Mouse (Mus musculus): ENCODE results near the gene Slc25a26. TPM values are rescaled to one million over a fixed set of nuclear protein-coding genes. Genes with fewer than 3 reads are reported as not detected.

The Slc25a26 gene
- polyA plus RNA-seq, 1 experiment from 2014 or later: 8.1 TPM

- ATAC-seq (ENCODE audit: insufficient number of reproducible peaks, insufficient read depth, low FRiP score, low TSS enrichment, low read depth): no peak
- Histone ChIP-seq H3K36me3 (peaks cover 4% of the 10 kb centered on the region; the same call in 1 of the 2 replicates), H3K27ac (peak overlapping the region; percentile 55; the same call in 1 of the 2 replicates), H3K9me3 (no peaks in the 10 kb centered on the region), H3K4me1 (peaks cover 72% of the 10 kb centered on the region), H3K4me3 (no peak overlapping the region), H3K27me3 (no peaks in the 10 kb centered on the region), H3K4me2 (no peak overlapping the region), H3K9ac (no peak overlapping the region)
- 83% methylated on average over 2 of the region's 2 CpGs for WGBS
These were observed 143.9 kb downstream of the Slc25a26 start for GRCm38 (mm10) chr6:94643989-94644388.

GRCm38 (mm10) chr6:94644641-94645040 is 144.5 kb downstream of the Slc25a26 start:
- ATAC-seq (ENCODE audit: insufficient number of reproducible peaks, insufficient read depth, low FRiP score, low TSS enrichment, low read depth): no peak
- Histone ChIP-seq H3K9me3 (no peaks in the 10 kb centered on the region), H3K27me3 (no peaks in the 10 kb centered on the region), H3K4me1 (peaks cover 72% of the 10 kb centered on the region), H3K9ac (no peak overlapping the region), H3K4me3 (no peak overlapping the region), H3K36me3 (peaks cover 4% of the 10 kb centered on the region; the same call in 1 of the 2 replicates), H3K4me2 (no peak overlapping the region), H3K27ac (peak overlapping the region; percentile 55; the same call in 1 of the 2 replicates)
- 33% methylated on average over 3 of the region's 3 CpGs for WGBS

DNA sequence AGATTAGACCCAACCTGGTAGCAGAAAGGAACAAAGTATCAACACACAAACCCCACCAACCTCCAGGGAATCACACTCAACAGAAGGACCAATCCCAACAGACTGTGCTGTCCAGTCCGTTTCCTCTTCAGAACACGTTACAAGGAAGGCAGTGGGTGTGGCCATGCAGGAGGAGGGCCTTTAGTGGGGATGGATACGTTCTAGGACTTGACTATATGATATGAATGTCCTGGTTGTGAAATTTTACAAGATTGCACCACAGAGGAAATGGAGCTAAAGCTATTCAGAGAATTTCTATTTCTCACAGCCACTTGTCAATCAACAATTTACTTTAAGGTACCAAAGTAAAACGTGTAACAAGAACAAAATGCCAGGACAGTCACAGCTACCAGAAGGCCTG is 145.6 kb downstream of the Slc25a26 start:
- Histone ChIP-seq H3K9me3 (no peaks in the 10 kb centered on the region), H3K4me1 (peaks cover 71% of the 10 kb centered on the region), H3K27me3 (no peaks in the 10 kb centered on the region; the same call in 1 of the 2 replicates), H3K36me3 (peaks cover 4% of the 10 kb centered on the region; the same call in 1 of the 2 replicates), H3K4me2 (no peak overlapping the region), H3K9ac (no peak overlapping the region), H3K27ac (0 out of 2 replicates have a peak overlapping the region, but pooled peaks have one; percentile 78), H3K4me3 (no peak overlapping the region)
- WGBS: 40% methylated on average over 4 of the region's 4 CpGs
- no peak for ATAC-seq (ENCODE audit: insufficient number of reproducible peaks, insufficient read depth, low FRiP score, low TSS enrichment, low read depth)

GRCm38 (mm10) chr6:94646274-94646863 is 146.2 kb downstream of the Slc25a26 start:
- WGBS: 42% methylated on average over 6 of the region's 6 CpGs
- no peak overlapping the region for H3K4me3 ChIP-seq
- ATAC-seq (ENCODE audit: insufficient number of reproducible peaks, insufficient read depth, low FRiP score, low TSS enrichment, low read depth): no peak
- no peaks in the 10 kb centered on the region; the same call in 1 of the 2 replicates for H3K27me3 ChIP-seq
- H3K4me1 ChIP-seq: peaks cover 71% of the 10 kb centered on the region
- H3K36me3 ChIP-seq: peaks cover 4% of the 10 kb centered on the region; the same call in 1 of the 2 replicates
- H3K9me3 ChIP-seq: no peaks in the 10 kb centered on the region
- H3K4me2 ChIP-seq: no peak overlapping the region
- H3K9ac ChIP-seq: 0 out of 2 replicates have a peak overlapping the region, but pooled peaks have one; percentile 12
- H3K27ac ChIP-seq: peak overlapping the region; percentile 78

GRCm38 (mm10) chr6:94646902-94647301 is 146.8 kb downstream of the Slc25a26 start:
- Histone ChIP-seq H3K9ac (no peak overlapping the region), H3K4me2 (peak overlapping the region; percentile 37), H3K9me3 (no peaks in the 10 kb centered on the region), H3K27me3 (no peaks in the 10 kb centered on the region; the same call in 1 of the 2 replicates), H3K36me3 (peaks cover 4% of the 10 kb centered on the region; the same call in 1 of the 2 replicates), H3K4me3 (no peak overlapping the region), H3K27ac (peak overlapping the region; percentile 78), H3K4me1 (peaks cover 71% of the 10 kb centered on the region)
- no peak for ATAC-seq (ENCODE audit: insufficient number of reproducible peaks, insufficient read depth, low FRiP score, low TSS enrichment, low read depth)
- 55% methylated on average over 6 of the region's 6 CpGs for WGBS

DNA sequence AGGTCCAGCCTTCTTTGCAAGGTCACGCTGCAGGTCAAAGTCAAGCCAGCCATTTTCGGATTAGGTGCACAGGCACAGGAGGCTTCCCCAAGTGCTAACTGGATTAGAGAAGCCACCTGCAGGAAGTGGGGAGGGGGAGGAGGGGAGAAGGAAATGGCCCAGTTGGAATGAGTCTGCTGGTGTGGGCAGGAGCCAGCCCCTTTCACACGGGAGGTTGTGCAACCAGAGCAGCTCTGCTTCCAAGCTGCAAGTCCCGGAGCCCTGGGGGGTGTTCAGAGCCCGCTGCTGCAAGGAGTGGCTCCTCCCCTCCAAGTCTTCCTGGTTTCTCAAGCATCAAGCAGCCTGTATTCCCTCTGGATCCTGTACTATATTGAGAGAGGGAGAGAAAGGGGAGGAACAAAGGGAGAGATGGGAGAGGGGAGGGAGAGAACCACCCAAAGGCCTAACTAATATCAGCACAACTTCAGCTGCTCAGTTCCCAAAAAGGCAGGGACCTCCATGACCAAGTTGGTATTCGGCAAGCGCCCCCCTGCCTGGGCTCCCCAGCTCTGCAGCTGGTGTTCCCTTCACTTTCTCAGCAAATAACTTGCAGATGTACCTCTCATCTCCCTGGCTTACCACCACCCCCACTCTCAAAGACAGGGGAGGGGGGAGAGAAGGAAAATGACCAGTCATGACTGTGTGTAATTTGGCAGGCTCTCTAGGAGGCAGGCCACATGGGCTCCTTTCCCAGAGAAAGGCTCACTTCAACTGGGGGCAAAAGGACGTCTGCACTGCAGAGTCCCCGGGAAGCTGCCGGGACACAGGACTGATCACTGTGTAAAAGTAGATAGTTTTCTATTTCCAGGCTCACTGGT is 147.7 kb downstream of the Slc25a26 start:
- Histone ChIP-seq H3K9me3 (no peaks in the 10 kb centered on the region), H3K4me2 (peak overlapping the region; percentile 37), H3K4me3 (no peak overlapping the region), H3K27me3 (no peaks in the 10 kb centered on the region; the same call in 1 of the 2 replicates), H3K4me1 (peaks cover 70% of the 10 kb centered on the region), H3K36me3 (peaks cover 6% of the 10 kb centered on the region), H3K9ac (peak overlapping the region; percentile 37; the same call in 1 of the 2 replicates), H3K27ac (peak overlapping the region; percentile 78)
- ATAC-seq (ENCODE audit: insufficient number of reproducible peaks, insufficient read depth, low FRiP score, low TSS enrichment, low read depth): peak; percentile 85
- 6% methylated on average over 10 of the region's 10 CpGs for WGBS

DNA sequence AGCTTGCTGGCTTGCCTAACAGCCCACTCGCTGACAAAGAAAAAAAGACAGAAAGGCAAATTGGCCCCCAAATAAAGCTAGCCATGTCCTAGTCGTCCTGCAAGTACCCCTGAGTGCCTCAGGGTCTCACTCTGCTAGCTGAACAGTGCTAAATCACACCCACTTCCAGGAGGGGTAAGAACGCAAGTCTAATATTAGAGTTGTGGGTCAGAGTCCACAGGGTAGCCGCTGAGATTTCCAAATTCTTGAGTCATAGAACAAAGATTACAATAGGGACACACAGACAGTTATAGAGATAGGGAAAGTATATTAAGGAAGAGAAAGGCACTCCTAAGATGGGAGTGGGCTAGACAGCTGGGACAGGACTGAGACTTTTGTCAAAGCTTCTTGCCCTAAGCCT is 148.4 kb downstream of the Slc25a26 start:
- WGBS: 31% methylated on average over 4 of the region's 4 CpGs

DNA sequence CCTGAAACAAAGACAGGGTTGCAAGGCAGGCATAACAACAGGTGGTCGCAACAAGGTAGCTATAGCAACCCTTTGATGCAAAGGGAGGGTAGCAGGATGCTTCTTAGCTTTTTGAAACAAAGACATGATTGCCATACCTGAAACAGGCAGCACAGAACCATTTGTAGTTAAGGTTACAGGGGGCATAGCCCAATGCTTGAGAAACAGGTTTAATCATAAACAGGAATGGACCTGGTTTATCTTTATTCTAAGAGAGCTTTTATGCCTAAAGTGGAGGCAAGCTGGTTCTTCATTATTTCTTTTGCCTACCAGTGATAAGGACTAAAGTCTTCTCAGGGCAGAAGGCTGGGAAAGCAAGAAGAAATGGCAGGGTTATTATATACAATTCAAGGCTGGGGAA is 149.5 kb downstream of the Slc25a26 start:
- 66% methylated on average over 1 of the region's 1 CpGs for WGBS
- H3K36me3 ChIP-seq: peaks cover 5% of the 10 kb centered on the region; the same call in 1 of the 2 replicates
- no peak overlapping the region for H3K9ac ChIP-seq
- peaks cover 68% of the 10 kb centered on the region for H3K4me1 ChIP-seq
- H3K4me3 ChIP-seq: no peak overlapping the region
- no peak overlapping the region for H3K4me2 ChIP-seq
- ATAC-seq (ENCODE audit: insufficient number of reproducible peaks, insufficient read depth, low FRiP score, low TSS enrichment, low read depth): no peak
- H3K27me3 ChIP-seq: peaks cover 3% of the 10 kb centered on the region
- no peak overlapping the region for H3K27ac ChIP-seq
- H3K9me3 ChIP-seq: no peaks in the 10 kb centered on the region

More for the DNA sequence above, 148.4 kb downstream of the Slc25a26 start:
- Histone ChIP-seq H3K4me1 (peaks cover 76% of the 10 kb centered on the region), H3K36me3 (peaks cover 4% of the 10 kb centered on the region; the same call in 1 of the 2 replicates), H3K4me2 (peak overlapping the region; percentile 37; the same call in 1 of the 2 replicates), H3K9me3 (no peaks in the 10 kb centered on the region), H3K9ac (0 out of 2 replicates have a peak overlapping the region, but pooled peaks have one; percentile 37), H3K27me3 (no peaks in the 10 kb centered on the region; the same call in 1 of the 2 replicates), H3K27ac (peak overlapping the region; percentile 78), H3K4me3 (no peak overlapping the region)
- no peak for ATAC-seq (ENCODE audit: insufficient number of reproducible peaks, insufficient read depth, low FRiP score, low TSS enrichment, low read depth)

DNA sequence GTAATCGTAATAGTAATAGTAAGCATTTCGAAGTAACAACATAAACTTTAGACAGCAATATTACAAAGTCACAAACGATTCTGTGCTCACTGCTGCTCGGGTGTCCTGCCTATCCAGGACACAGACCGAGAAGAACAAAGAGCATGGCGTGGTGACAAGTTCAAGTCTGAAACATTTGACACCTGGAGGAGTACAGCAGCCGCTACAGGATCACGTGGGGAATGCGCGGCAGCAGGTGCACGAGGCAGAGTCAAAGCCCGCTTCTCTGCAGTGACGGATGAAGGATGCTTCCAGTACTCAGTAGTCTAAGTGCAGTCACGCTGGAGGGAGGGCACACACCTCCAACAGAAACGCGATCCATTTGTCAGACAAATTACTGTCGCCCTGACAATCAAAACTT is 151.4 kb downstream of the Slc25a26 start:
- Histone ChIP-seq H3K9me3 (no peaks in the 10 kb centered on the region), H3K27me3 (peaks cover 3% of the 10 kb centered on the region), H3K4me1 (peaks cover 65% of the 10 kb centered on the region), H3K27ac (no peak overlapping the region), H3K36me3 (peaks cover 11% of the 10 kb centered on the region; the same call in 1 of the 2 replicates), H3K4me3 (no peak overlapping the region), H3K4me2 (no peak overlapping the region), H3K9ac (no peak overlapping the region)
- WGBS: 76% methylated on average over 17 of the region's 17 CpGs
- ATAC-seq (ENCODE audit: insufficient number of reproducible peaks, insufficient read depth, low FRiP score, low TSS enrichment, low read depth): no peak

GRCm38 (mm10) chr6:94652659-94653213 is 152.6 kb downstream of the Slc25a26 start:
- Histone ChIP-seq H3K9me3 (no peaks in the 10 kb centered on the region), H3K27me3 (peaks cover 3% of the 10 kb centered on the region), H3K36me3 (peaks cover 11% of the 10 kb centered on the region; the same call in 1 of the 2 replicates), H3K4me1 (peaks cover 62% of the 10 kb centered on the region), H3K27ac (no peak overlapping the region), H3K4me3 (no peak overlapping the region), H3K4me2 (no peak overlapping the region), H3K9ac (no peak overlapping the region)
- 68% methylated on average over 6 of the region's 6 CpGs for WGBS
- no peak for ATAC-seq (ENCODE audit: insufficient number of reproducible peaks, insufficient read depth, low FRiP score, low TSS enrichment, low read depth)

Measured in embryonic facial prominence, embryonic 13.5 days (tissue).